Mouse (Mus musculus) cerebellum, adult 2 months (tissue): ENCODE data around the gene Vamp3.

Source experiments
- CTCF ChIP-seq: fragments of 200-500 bp; IDR thresholded peaks from 2 replicates; pipeline ENCODE4 v1.5.1; 2011; ENCODE audit warnings: low read depth, mild to moderate bottlenecking, control low read depth, low read length, moderate library complexity, borderline replicate concordance; ENCODE audit not compliant: insufficient read depth
- POLR2A ChIP-seq: fragments of 200-500 bp; IDR thresholded peaks from 2 replicates; pipeline ENCODE4 v1.6.1; 2011; ENCODE audit warnings: low read length, control low read depth, borderline replicate concordance; ENCODE audit not compliant: insufficient read depth

- TF ChIP-seq POLR2A: 0 out of 2 replicates have a peak, but pooled peaks have one; percentile 11
- no peak for TF ChIP-seq CTCF
Observed at GRCm38 (mm10) chr4:151043281-151043680, 14.5 kb downstream of the Vamp3 start.
